Mouse (Mus musculus) kidney, embryonic 14.5 days (tissue): ENCODE data around the gene Gpr135. TPM values are rescaled to one million over a fixed set of nuclear protein-coding genes. Genes with fewer than 3 reads are reported as not detected.
A peak's percentile ranks its signal among the peaks of the same experiment; 100 is the strongest.

Experiments used
- ATAC-seq: fragments of 200-750 bp; cut with Nextera tagmentation; 2 replicates; pipeline ENCODE4 v1.8.0; 2017; ENCODE audit warnings: moderate number of reproducible peaks, mild to moderate bottlenecking, moderate TSS enrichment, moderate library complexity; ENCODE audit not compliant: low FRiP score, low TSS enrichment
- H3K27ac ChIP-seq: fragments of 300-500 bp; sonication (generic); 2 replicates; pipeline ENCODE4 v1.5.1; 2014; ENCODE audit warnings: low read depth, mild to moderate bottlenecking, low read length, moderate library complexity, mixed read lengths
- H3K27me3 ChIP-seq: fragments of 300-500 bp; sonication (generic); 2 replicates; pipeline ENCODE4 v1.6.1; 2014; ENCODE audit warnings: mild to moderate bottlenecking, low read length; ENCODE audit not compliant: control insufficient read depth, insufficient read depth
- H3K36me3 ChIP-seq: fragments of 300-500 bp; sonication (generic); 2 replicates; pipeline ENCODE4 v1.6.1; 2014; ENCODE audit warnings: low read length, mixed read lengths; ENCODE audit not compliant: control insufficient read depth, insufficient read depth
- H3K4me1 ChIP-seq: fragments of 300-500 bp; sonication (generic); 2 replicates; pipeline ENCODE4 v1.6.1; 2014; ENCODE audit warnings: low read length, mixed read lengths; ENCODE audit not compliant: control insufficient read depth, insufficient read depth
- H3K4me2 ChIP-seq: fragments of 300-500 bp; sonication (generic); replicated peaks from 2 replicates; pipeline ENCODE4 v1.6.1; 2014; ENCODE audit warnings: low read depth, mild to moderate bottlenecking, low read length
- H3K4me3 ChIP-seq: fragments of 300-500 bp; sonication (generic); 2 replicates; pipeline ENCODE4 v1.5.1; 2014; ENCODE audit warnings: mild to moderate bottlenecking, low read length
- H3K9ac ChIP-seq: fragments of 300-500 bp; sonication (generic); 2 replicates; pipeline ENCODE4 v1.6.1; 2014; ENCODE audit warnings: low read depth, mild to moderate bottlenecking, low read length, moderate library complexity
- H3K9me3 ChIP-seq: fragments of 300-500 bp; sonication (generic); 2 replicates; pipeline ENCODE4 v1.6.1; 2016; ENCODE audit warnings: low read length; ENCODE audit not compliant: control insufficient read depth
- WGBS: fragments of 180-500 bp; shearing (Covaris S2); extraction: QIAGEN DNeasy Blood & Tissue Kit; methylation state at CpG from one replicate; pipeline ENCODE4 v1.1.7; 2014; 5-methylcytosine and 5-hydroxymethylcytosine counted together
- polyA plus RNA-seq: library from polyadenylated mRNA; unstranded; fragments of >200 nt; fragmentation: Nextera tagmentation; extraction: Ambion mirVana; gene quantifications from 2 replicates; pipeline ENCODE4 v1.2.1, GENCODE M21; 2014

Gene Gpr135
- 0.43 and 0.45 TPM in 2 replicates for polyA plus RNA-seq

GRCm38 (mm10) chr12:72070327-72071269, at the start of gene Gpr135:
Gpr135 (minus strand) TSS chr12:72071125.
- H3K27me3 ChIP-seq, result peaks cover 10% of the 10 kb centered on the region
- under 1% methylated on average over 90 of the region's 94 CpGs for WGBS
- H3K4me3 ChIP-seq, result peak within 1 kb of the TSS; percentile 76

GRCm38 (mm10) chr12:72115686-72116345, 44.9 kb upstream of the Gpr135 start:
- no peak overlapping the region for H3K9ac ChIP-seq
- WGBS, result 76% methylated on average over 22 of the region's 23 CpGs
- H3K27ac ChIP-seq, result no peak overlapping the region
- no peaks in the 10 kb centered on the region for H3K9me3 ChIP-seq
- H3K36me3 ChIP-seq, result no peaks in the 10 kb centered on the region
- H3K4me3 ChIP-seq, result no peak overlapping the region
- no peaks in the 10 kb centered on the region for H3K4me1 ChIP-seq
- H3K27me3 ChIP-seq, result no peaks in the 10 kb centered on the region
- no peak overlapping the region for H3K4me2 ChIP-seq
- no peak for ATAC-seq

More at GRCm38 (mm10) chr12:72070327-72071269, at the start of gene Gpr135:
- H3K9ac ChIP-seq, result peak within 1 kb of the TSS; percentile 55
- H3K27ac ChIP-seq, result no peak within 1 kb of the TSS
- no peaks in the 10 kb centered on the region for H3K9me3 ChIP-seq
- H3K4me2 ChIP-seq, result peak within 1 kb of the TSS; percentile 98
- ATAC-seq, result peak; percentile 93
- no peaks in the 10 kb centered on the region for H3K4me1 ChIP-seq
- 0 out of 2 replicates have a peak, but pooled peaks cover 1% of the 10 kb centered on the region for H3K36me3 ChIP-seq

- Histone ChIP-seq H3K9ac (no peak overlapping the region), H3K27me3 (no peaks in the 10 kb centered on the region), H3K9me3 (no peaks in the 10 kb centered on the region), H3K4me3 (no peak overlapping the region), H3K4me2 (no peak overlapping the region), H3K27ac (no peak overlapping the region), H3K4me1 (no peaks in the 10 kb centered on the region), H3K36me3 (no peaks in the 10 kb centered on the region)
- 84% methylated on average over 6 of the region's 6 CpGs for WGBS
- ATAC-seq, result no peak
Measured at GRCm38 (mm10) chr12:72115126-72115525, 44.2 kb upstream of the Gpr135 start.

- peak overlapping the region; percentile 15; the same call in 1 of the 2 replicates for H3K4me2 ChIP-seq
- ATAC-seq, result peak; percentile 57; the same call in 1 of the 2 replicates
Measured at GRCm38 (mm10) chr12:72104525-72105281, 33.8 kb upstream of the Gpr135 start.

GRCm38 (mm10) chr12:72104027-72104426, 33.1 kb upstream of the Gpr135 start:
- H3K9me3 ChIP-seq, result no peaks in the 10 kb centered on the region
- ATAC-seq, result no peak

More at GRCm38 (mm10) chr12:72104525-72105281, 33.8 kb upstream of the Gpr135 start:
- Histone ChIP-seq H3K27me3 (no peaks in the 10 kb centered on the region), H3K4me3 (no peak overlapping the region), H3K9ac (no peak overlapping the region), H3K9me3 (no peaks in the 10 kb centered on the region), H3K27ac (no peak overlapping the region), H3K36me3 (peaks cover 13% of the 10 kb centered on the region; the same call in 1 of the 2 replicates), H3K4me1 (no peaks in the 10 kb centered on the region)
- 26% methylated on average over 14 of the region's 14 CpGs for WGBS

GRCm38 (mm10) chr12:72102776-72103175, 31.9 kb upstream of the Gpr135 start:
- 81% methylated on average over 6 of the region's 6 CpGs for WGBS
- Histone ChIP-seq H3K9ac (no peak overlapping the region), H3K4me2 (no peak overlapping the region), H3K27ac (no peak overlapping the region), H3K9me3 (no peaks in the 10 kb centered on the region), H3K4me3 (no peak overlapping the region), H3K27me3 (no peaks in the 10 kb centered on the region), H3K36me3 (peaks cover 17% of the 10 kb centered on the region), H3K4me1 (no peaks in the 10 kb centered on the region)
- no peak for ATAC-seq

More at GRCm38 (mm10) chr12:72104027-72104426, 33.1 kb upstream of the Gpr135 start:
- Histone ChIP-seq H3K27ac (no peak overlapping the region), H3K9ac (no peak overlapping the region), H3K36me3 (peaks cover 15% of the 10 kb centered on the region; the same call in 1 of the 2 replicates), H3K4me1 (no peaks in the 10 kb centered on the region), H3K27me3 (no peaks in the 10 kb centered on the region), H3K4me3 (no peak overlapping the region), H3K4me2 (no peak overlapping the region)
- 88% methylated on average over 5 of the region's 5 CpGs for WGBS

GRCm38 (mm10) chr12:72096966-72097365, 26.0 kb upstream of the Gpr135 start:
- Histone ChIP-seq H3K9me3 (no peaks in the 10 kb centered on the region), H3K4me2 (no peak overlapping the region), H3K36me3 (peaks cover 70% of the 10 kb centered on the region), H3K9ac (no peak overlapping the region; the same call in 1 of the 2 replicates), H3K4me1 (no peaks in the 10 kb centered on the region), H3K27ac (no peak overlapping the region), H3K27me3 (no peaks in the 10 kb centered on the region), H3K4me3 (no peak overlapping the region)
- 94% methylated on average over 8 of the region's 8 CpGs for WGBS
- ATAC-seq, result no peak

GRCm38 (mm10) chr12:72089802-72090201, 18.9 kb upstream of the Gpr135 start:
- Histone ChIP-seq H3K9ac (no peak overlapping the region), H3K36me3 (peaks cover 45% of the 10 kb centered on the region), H3K4me2 (no peak overlapping the region), H3K4me3 (no peak overlapping the region), H3K9me3 (no peaks in the 10 kb centered on the region), H3K27ac (no peak overlapping the region), H3K4me1 (peaks cover 7% of the 10 kb centered on the region; the same call in 1 of the 2 replicates), H3K27me3 (no peaks in the 10 kb centered on the region)
- WGBS, result 94% methylated on average over 4 of the region's 4 CpGs
- ATAC-seq, result no peak
